Mouse (Mus musculus) liver, embryonic 12.5 days (tissue): ENCODE measurements at regions not wholly inside any gene's neighbourhood (a gene's known extent, or its start where the extent isn't known, plus 50 kb on each side); places are given as distances from the start of the nearest gene placed in this dataset.

Experiments used
- ATAC-seq: fragments of 200-750 bp; cut with Nextera tagmentation; 2 replicates; pipeline ENCODE4 v1.8.0; 2017; ENCODE audit warnings: moderate number of reproducible peaks, mild to moderate bottlenecking, moderate library complexity
- H3K27ac ChIP-seq: fragments of 300-500 bp; sonication (generic); 2 replicates; pipeline ENCODE4 v1.5.1; 2016; ENCODE audit warnings: mild to moderate bottlenecking
- H3K27me3 ChIP-seq: fragments of 300-500 bp; sonication (generic); replicated peaks from 2 replicates; pipeline ENCODE4 v1.6.1; 2016; ENCODE audit warnings: mild to moderate bottlenecking, moderate library complexity
- H3K36me3 ChIP-seq: fragments of 300-500 bp; sonication (generic); 2 replicates; pipeline ENCODE4 v1.6.1; 2016; ENCODE audit warnings: mild to moderate bottlenecking, moderate library complexity
- H3K4me1 ChIP-seq: fragments of 300-500 bp; sonication (generic); 2 replicates; pipeline ENCODE4 v1.6.1; 2016
- H3K4me2 ChIP-seq: fragments of 300-500 bp; sonication (generic); 2 replicates; pipeline ENCODE4 v1.6.1; 2016; ENCODE audit warnings: mild to moderate bottlenecking, moderate library complexity
- H3K4me3 ChIP-seq: fragments of 300-500 bp; sonication (generic); 2 replicates; pipeline ENCODE4 v1.5.1; 2016; ENCODE audit warnings: mild to moderate bottlenecking, moderate library complexity
- H3K9ac ChIP-seq: fragments of 300-500 bp; sonication (generic); 2 replicates; pipeline ENCODE4 v1.6.1; 2016; ENCODE audit warnings: mild to moderate bottlenecking, moderate library complexity
- H3K9me3 ChIP-seq: fragments of 300-500 bp; sonication (generic); replicated peaks from 2 replicates; pipeline ENCODE4 v1.6.1; 2016; ENCODE audit warnings: mild to moderate bottlenecking, moderate library complexity
- WGBS: fragments of 180-500 bp; shearing (Covaris S2); methylation state at CpG from one replicate; pipeline ENCODE4 v1.1.7; 2016; ENCODE audit not compliant: insufficient replicate concordance; 5-methylcytosine and 5-hydroxymethylcytosine counted together

DNA sequence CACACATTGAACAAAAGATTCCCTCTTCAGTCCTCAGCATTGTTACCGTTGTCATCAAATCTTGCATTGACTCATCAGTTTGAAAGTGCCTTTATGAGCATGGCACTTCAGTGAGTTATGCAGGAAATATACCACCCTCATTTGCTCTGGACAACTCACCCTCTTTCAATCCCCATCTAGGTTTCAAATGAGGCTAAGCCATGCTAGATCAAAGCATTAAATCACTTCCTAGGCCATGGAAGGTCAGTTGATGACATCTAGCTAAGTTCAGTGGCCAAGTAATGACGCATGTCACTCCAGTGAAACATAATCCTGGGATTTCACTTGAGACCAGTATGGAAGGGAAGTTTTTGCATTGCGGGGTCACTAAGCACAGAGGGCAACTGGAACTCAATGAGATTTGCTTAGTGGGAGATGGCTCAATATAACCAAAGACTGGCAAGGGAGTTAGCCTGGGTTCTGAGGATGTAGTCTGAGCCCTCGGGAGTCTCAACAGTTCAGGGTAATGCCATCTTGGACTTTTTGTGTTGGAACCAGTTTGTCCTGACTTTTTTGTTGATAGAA lies 562.0 kb upstream of the Sall1 start:
- H3K27me3 ChIP-seq = no peaks in the 10 kb centered on the region
- no peaks in the 10 kb centered on the region for H3K4me1 ChIP-seq
- H3K27ac ChIP-seq = no peak overlapping the region
- no peak overlapping the region for H3K4me2 ChIP-seq
- 68% methylated on average over 4 of the region's 4 CpGs for WGBS
- H3K9ac ChIP-seq = no peak overlapping the region
- no peak overlapping the region for H3K4me3 ChIP-seq
- H3K9me3 ChIP-seq = no peaks in the 10 kb centered on the region
- no peaks in the 10 kb centered on the region for H3K36me3 ChIP-seq
- ATAC-seq = no peak

DNA sequence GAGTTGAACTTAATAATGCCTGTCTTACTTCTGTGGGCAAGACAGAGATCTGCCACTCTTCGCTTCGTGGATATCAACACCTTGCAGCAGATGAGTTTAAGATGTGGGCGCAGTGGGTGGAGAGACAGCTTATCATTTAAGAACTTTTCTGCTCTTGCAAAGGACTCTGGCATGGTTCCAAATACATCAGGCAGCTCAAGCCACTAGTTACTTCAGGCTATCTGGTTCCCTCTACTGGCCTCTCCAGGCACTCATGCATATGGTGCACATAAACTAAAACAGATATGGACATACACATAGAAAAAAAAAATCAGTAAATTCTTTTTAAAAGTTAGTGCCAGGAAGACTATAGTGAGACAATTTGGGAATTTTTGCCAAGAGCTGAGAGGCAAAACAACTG lies 560.5 kb upstream of the Sall1 start:
- no peaks in the 10 kb centered on the region for H3K4me1 ChIP-seq
- no peaks in the 10 kb centered on the region for H3K27me3 ChIP-seq
- H3K9me3 ChIP-seq = no peaks in the 10 kb centered on the region
- no peak overlapping the region for H3K4me3 ChIP-seq
- no peak overlapping the region for H3K9ac ChIP-seq
- WGBS = 71% methylated on average over 3 of the region's 3 CpGs
- no peaks in the 10 kb centered on the region for H3K36me3 ChIP-seq
- H3K27ac ChIP-seq = no peak overlapping the region
- H3K4me2 ChIP-seq = no peak overlapping the region
- no peak for ATAC-seq

DNA sequence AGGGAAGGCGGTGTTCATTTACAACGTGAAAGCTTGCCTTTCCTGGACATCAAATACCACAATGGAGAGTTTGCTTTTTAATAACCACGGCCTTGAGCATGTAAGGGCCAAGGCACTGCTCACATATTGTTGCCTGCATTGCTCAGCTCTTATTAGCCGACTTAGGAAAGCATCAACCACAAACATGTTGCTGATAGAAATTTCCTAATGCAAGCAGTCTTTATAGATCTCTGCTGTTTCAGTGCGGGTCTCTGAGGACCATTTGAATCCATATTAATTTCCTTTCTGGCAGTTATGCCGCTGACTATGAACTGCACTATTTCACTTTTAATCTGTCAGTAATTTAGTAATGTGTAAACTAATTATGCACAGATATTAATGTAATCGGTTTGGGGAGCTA lies 552.4 kb upstream of the Sall1 start:
- 67% methylated on average over 7 of the region's 7 CpGs for WGBS
- Histone ChIP-seq H3K9ac (no peak overlapping the region), H3K4me3 (no peak overlapping the region), H3K27me3 (no peaks in the 10 kb centered on the region), H3K4me2 (no peak overlapping the region), H3K27ac (no peak overlapping the region), H3K9me3 (no peaks in the 10 kb centered on the region), H3K36me3 (no peaks in the 10 kb centered on the region), H3K4me1 (no peaks in the 10 kb centered on the region)
- no peak for ATAC-seq

DNA sequence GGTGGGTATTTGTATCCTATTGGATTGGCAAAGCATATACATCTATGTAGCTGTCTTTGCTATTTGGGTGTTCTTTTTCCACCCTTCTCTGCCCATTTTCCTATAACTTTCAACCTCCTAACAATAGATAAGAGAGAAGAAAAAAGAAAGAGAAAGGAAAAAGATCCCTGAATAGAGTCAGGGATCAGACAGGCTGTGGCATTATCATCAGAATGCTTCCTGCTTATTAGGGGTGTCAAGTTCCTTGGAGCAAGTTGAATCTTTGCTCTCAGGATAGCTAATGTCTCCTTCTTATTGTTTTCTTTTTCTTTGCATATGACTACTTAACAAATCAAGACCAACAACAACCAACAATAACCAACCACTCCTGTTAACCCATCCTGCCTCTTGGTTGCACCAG lies 539.1 kb upstream of the Sall1 start:
- no peak for ATAC-seq
- Histone ChIP-seq H3K27ac (no peak overlapping the region), H3K9me3 (no peaks in the 10 kb centered on the region), H3K4me3 (no peak overlapping the region), H3K4me2 (no peak overlapping the region), H3K4me1 (no peaks in the 10 kb centered on the region), H3K36me3 (no peaks in the 10 kb centered on the region), H3K9ac (no peak overlapping the region), H3K27me3 (no peaks in the 10 kb centered on the region)

DNA sequence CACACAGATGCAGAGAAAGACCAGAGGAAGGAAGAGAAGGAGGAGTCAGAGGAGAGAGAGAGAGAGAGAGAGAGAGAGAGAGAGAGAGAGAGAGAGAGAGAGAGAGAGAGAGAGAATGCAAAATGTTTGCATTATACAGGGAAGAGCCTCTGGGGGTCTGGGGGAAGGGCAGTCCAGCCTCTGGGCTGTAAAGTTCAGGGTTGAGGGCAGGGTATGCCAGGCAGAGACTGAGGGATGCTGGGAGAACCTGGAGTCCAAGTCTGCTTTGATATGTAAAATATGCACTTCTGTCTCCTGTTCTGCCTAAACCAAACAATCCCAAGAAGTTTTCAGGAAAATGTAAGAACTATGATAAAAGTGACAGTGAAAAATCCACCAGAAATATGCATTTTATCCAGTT lies 538.6 kb upstream of the Sall1 start:
- no peak overlapping the region for H3K9ac ChIP-seq
- no peaks in the 10 kb centered on the region for H3K4me1 ChIP-seq
- H3K4me3 ChIP-seq = no peak overlapping the region
- no peaks in the 10 kb centered on the region for H3K27me3 ChIP-seq
- no peaks in the 10 kb centered on the region for H3K9me3 ChIP-seq
- H3K36me3 ChIP-seq = no peaks in the 10 kb centered on the region
- no peak for ATAC-seq
- no peak overlapping the region for H3K4me2 ChIP-seq
- H3K27ac ChIP-seq = no peak overlapping the region

DNA sequence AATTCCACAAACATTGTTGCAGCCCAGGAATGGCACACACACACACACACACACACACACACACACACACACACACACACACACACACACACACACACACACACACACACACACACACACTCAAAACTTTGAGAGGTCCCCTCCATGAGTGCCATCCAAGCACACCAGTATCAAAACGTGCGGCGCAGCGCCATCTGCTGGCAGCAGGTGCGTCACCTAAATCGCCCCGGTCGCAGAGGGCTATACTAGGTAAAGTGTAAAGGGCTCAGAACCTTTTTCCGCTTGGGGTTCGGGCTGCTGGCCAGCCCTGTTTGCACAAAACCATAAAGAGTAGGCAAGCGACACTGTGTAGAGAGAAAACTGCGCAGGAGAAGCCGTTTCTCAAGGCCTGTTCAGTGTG lies 527.9 kb upstream of the Sall1 start:
- no peak overlapping the region for H3K4me2 ChIP-seq
- no peak overlapping the region for H3K9ac ChIP-seq
- H3K4me3 ChIP-seq = no peak overlapping the region
- no peaks in the 10 kb centered on the region for H3K9me3 ChIP-seq
- H3K27ac ChIP-seq = no peak overlapping the region
- peaks cover 15% of the 10 kb centered on the region; the same call in 1 of the 2 replicates for H3K27me3 ChIP-seq
- 2% methylated on average over 13 of the region's 13 CpGs for WGBS
- H3K4me1 ChIP-seq = no peaks in the 10 kb centered on the region
- no peaks in the 10 kb centered on the region for H3K36me3 ChIP-seq
- peak; percentile 61; the same call in 1 of the 2 replicates for ATAC-seq

DNA sequence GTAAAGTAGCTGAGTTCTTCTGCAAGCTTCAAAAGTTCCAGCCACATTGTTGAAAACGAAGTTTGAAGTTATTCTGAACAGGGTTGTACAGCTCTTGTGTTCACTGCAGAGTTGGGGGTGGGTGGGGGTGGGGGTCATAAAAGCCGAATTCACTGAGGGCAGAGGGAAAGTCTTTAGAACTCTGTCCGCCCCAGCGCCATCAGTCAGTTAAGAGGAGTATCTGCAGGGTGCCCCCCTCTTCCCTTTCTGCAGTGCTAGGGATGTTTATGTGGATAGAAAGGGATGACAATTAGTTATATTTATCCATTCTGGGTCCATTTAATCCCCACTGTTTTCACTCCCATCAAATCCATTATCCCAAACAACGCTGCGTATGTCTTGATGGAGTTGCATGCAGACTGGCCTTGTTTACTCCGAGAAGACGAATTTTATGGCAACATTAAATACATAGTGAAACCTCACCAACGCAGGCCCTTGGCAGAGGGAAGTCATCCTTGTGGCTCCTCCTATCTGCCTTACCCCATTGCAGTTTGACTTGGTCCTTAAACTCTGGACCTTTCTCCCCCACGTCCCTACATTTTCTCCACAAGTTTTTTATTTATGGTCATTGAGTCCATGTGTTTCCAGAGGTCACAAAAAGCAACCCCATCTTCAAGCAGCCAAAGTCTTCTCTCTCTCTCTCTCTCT lies 526.8 kb upstream of the Sall1 start:
- H3K27me3 ChIP-seq = peaks cover 15% of the 10 kb centered on the region; the same call in 1 of the 2 replicates
- H3K4me1 ChIP-seq = no peaks in the 10 kb centered on the region
- no peaks in the 10 kb centered on the region for H3K36me3 ChIP-seq
- no peak for ATAC-seq
- no peak overlapping the region for H3K9ac ChIP-seq
- 60% methylated on average over 10 of the region's 10 CpGs for WGBS
- H3K4me3 ChIP-seq = no peak overlapping the region
- no peak overlapping the region for H3K4me2 ChIP-seq
- no peaks in the 10 kb centered on the region for H3K9me3 ChIP-seq
- H3K27ac ChIP-seq = no peak overlapping the region

DNA sequence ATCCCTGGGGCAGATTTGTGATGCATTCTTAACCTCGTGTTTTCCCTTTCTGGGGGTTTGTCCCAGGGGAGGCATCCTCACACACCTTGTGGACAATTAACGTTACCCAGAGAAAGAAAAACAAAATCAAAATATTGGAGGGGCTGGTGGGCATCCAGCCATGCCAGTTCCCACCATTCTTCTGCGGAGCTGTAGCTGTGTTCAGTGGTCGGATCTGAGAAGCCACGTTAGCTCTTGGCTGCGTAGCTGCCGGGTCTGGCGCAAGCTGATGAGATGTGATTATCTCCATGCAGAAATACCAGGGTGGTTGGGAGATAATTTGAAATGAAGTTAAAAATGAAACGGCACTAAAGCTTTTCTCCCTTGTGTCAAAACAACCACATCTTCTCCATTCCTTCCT lies 525.4 kb upstream of the Sall1 start:
- H3K4me2 ChIP-seq = no peak overlapping the region
- no peaks in the 10 kb centered on the region for H3K4me1 ChIP-seq
- no peak for ATAC-seq
- WGBS = 40% methylated on average over 9 of the region's 9 CpGs
- H3K4me3 ChIP-seq = no peak overlapping the region
- no peak overlapping the region for H3K27ac ChIP-seq
- no peak overlapping the region for H3K9ac ChIP-seq
- H3K9me3 ChIP-seq = no peaks in the 10 kb centered on the region
- H3K27me3 ChIP-seq = peaks cover 15% of the 10 kb centered on the region; the same call in 1 of the 2 replicates
- no peaks in the 10 kb centered on the region for H3K36me3 ChIP-seq

DNA sequence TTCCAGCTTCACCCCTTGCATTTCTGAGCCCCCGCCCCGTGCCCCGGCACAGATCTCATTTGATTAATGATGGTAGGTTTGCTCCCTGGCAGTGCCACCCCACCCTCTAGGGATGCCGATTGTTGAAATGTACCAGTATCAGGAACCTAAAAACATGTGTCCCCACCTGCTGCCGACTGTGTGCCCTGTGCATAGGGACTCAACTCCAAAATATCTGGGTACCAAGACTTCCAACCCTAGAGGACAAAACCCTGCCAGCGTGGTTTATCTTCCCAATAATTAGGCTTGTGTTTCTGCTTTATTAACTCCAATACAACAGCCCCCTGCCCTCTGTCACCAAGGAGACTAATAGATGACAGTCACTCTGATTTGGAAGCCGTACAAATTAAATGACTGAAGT lies 524.7 kb upstream of the Sall1 start:
- ATAC-seq = no peak
- Histone ChIP-seq H3K36me3 (no peaks in the 10 kb centered on the region), H3K4me1 (no peaks in the 10 kb centered on the region), H3K9me3 (no peaks in the 10 kb centered on the region), H3K9ac (no peak overlapping the region), H3K4me3 (no peak overlapping the region), H3K27me3 (peaks cover 15% of the 10 kb centered on the region; the same call in 1 of the 2 replicates), H3K4me2 (no peak overlapping the region), H3K27ac (no peak overlapping the region)
- 66% methylated on average over 7 of the region's 7 CpGs for WGBS

DNA sequence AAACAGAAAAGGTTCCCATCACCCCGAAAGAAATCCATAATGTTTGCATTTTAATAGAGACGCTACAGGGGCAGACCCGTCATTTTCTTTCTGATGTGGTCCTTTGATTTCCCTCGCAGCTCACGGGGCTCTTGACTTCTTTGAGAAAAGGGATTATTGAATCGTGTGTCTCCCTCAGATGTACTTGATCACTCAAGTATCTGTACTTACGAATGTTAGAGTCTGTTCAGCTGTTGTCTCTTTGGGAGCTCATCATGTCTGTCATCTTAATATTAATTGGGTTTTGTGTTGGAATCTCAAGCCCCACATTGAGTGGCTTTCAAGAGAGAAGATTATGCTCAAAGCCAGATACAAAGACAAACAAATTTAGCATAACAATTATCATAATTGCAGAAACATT lies 523.0 kb upstream of the Sall1 start:
- WGBS = 66% methylated on average over 7 of the region's 7 CpGs
- no peak overlapping the region for H3K4me3 ChIP-seq
- H3K4me2 ChIP-seq = no peak overlapping the region
- H3K27me3 ChIP-seq = no peaks in the 10 kb centered on the region; the same call in 1 of the 2 replicates
- H3K9ac ChIP-seq = no peak overlapping the region
- H3K27ac ChIP-seq = no peak overlapping the region
- ATAC-seq = no peak
- H3K9me3 ChIP-seq = no peaks in the 10 kb centered on the region
- H3K4me1 ChIP-seq = no peaks in the 10 kb centered on the region
- no peaks in the 10 kb centered on the region for H3K36me3 ChIP-seq

DNA sequence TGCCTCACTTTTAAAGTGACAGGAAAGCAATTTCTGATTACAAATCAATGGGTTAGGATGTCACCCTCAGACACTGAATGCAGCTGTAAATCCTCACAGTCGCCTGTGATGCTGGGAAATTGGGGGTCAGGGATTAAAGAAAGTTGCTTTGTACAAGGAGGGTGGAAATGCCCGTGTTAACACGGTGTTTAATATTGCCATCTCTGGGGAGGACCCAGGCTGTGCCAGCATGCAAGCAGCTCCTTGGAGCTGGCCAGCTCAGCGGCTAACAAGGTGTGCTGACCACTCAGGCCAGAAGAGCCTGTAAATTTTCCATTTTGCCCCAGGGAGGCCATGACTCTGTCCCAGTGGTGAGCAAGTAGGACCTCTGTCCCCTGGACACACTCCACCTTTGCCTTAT lies 522.5 kb upstream of the Sall1 start:
- Histone ChIP-seq H3K4me2 (no peak overlapping the region), H3K27me3 (no peaks in the 10 kb centered on the region; the same call in 1 of the 2 replicates), H3K4me3 (no peak overlapping the region), H3K9me3 (no peaks in the 10 kb centered on the region), H3K36me3 (no peaks in the 10 kb centered on the region), H3K9ac (no peak overlapping the region), H3K4me1 (no peaks in the 10 kb centered on the region), H3K27ac (no peak overlapping the region)
- 57% methylated on average over 4 of the region's 4 CpGs for WGBS
- ATAC-seq = no peak

DNA sequence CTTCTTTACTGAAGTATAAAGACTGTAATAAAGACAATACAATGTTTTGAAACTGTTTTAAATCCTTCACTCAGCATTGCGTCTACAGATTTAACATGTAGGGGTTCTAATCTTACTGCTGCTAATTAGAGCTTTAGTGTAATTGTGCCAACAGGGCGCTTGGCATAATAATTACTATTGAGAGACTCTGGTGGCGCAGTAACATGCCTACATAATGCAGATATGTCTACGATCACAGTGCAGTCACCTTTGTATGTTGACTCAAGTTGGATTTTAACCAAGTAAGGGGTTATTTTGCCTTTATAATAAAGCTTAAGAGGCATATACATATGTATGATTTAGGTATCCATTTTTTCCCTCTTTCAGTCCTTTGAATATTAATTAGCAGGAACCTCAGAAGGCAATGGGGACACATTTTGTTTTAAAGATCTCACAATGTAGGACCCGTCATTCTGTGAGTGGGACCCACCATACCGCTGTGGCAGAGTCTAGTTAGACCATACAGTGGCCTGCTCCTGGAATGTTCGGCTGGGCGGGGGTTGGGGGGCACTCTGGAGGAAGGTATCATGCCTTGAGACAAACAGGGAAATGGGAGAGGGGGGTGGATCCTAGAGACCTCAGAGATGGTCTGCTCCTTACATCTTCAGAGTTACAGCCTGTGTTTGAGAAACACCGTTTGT lies 521.3 kb upstream of the Sall1 start:
- no peak overlapping the region for H3K9ac ChIP-seq
- no peaks in the 10 kb centered on the region; the same call in 1 of the 2 replicates for H3K27me3 ChIP-seq
- no peaks in the 10 kb centered on the region for H3K4me1 ChIP-seq
- H3K9me3 ChIP-seq = no peaks in the 10 kb centered on the region
- H3K36me3 ChIP-seq = no peaks in the 10 kb centered on the region
- 70% methylated on average over 9 of the region's 9 CpGs for WGBS
- no peak overlapping the region for H3K4me3 ChIP-seq
- H3K4me2 ChIP-seq = no peak overlapping the region
- no peak overlapping the region for H3K27ac ChIP-seq
- no peak for ATAC-seq
